Mouse (Mus musculus) left cerebral cortex, adult 8-10 months (tissue): ENCODE measurements around the gene Pidd1. TPM values are rescaled to one million over a fixed set of nuclear protein-coding genes. Genes with fewer than 3 reads are reported as not detected.
A peak's percentile ranks its signal among the peaks of the same experiment; 100 is the strongest.
"Not testable (repeated sequence)": the region's sequence is repeated elsewhere in the genome, so short reads cannot be mapped to it uniquely, and the experiment has no call there.

Experiments
- DNase-seq, 2 experiments: peaks; one replicate each; pipeline ENCODE4 v3.0.0; 2022; ENCODE audit warnings: low spot score in 2 of 2
- total RNA-seq, 4 experiments: library from RNA; stranded (reverse); gene quantifications; 2 replicates each; pipeline ENCODE4 v1.2.4; 2022

Gene Pidd1
- total RNA-seq, 4 experiments from 2014 or later = 0.88 to 2.5 (median 1.3) TPM

- no peak for DNase-seq
These were observed 14.8 kb upstream of the Pidd1 start for GRCm38 (mm10) chr7:141458661-141459060.

- DNase-seq = no peak
These were observed 14.3 kb upstream of the Pidd1 start for GRCm38 (mm10) chr7:141457986-141458660.

- DNase-seq = no peak
These were observed 13.4 kb upstream of the Pidd1 start for GRCm38 (mm10) chr7:141457236-141457635.

- no peak for DNase-seq
These were observed 12.9 kb upstream of the Pidd1 start for GRCm38 (mm10) chr7:141456739-141457138.

GRCm38 (mm10) chr7:141455610-141456314, 11.9 kb upstream of the Pidd1 start:
- DNase-seq = no peak

GRCm38 (mm10) chr7:141454967-141455551, 11.2 kb upstream of the Pidd1 start, which contains the start of gene Pnpla2:
TSS of gene Pnpla2 (plus strand) at chr7:141455198.
- peak; percentile 82 to 87 for DNase-seq

- DNase-seq = no peak
These were observed 9.8 kb upstream of the Pidd1 start for GRCm38 (mm10) chr7:141453636-141454035.

- no peak for DNase-seq
These were observed 8.1 kb upstream of the Pidd1 start for GRCm38 (mm10) chr7:141451928-141452327.

- DNase-seq = peak; percentile 93 to 94
These were observed 3.5 kb upstream of the Pidd1 start, which contains the start of gene Rplp2 for GRCm38 (mm10) chr7:141447110-141447991. TSS of gene Rplp2 (plus strand) at chr7:141447370.

- not testable (repeated sequence) for DNase-seq
These were observed 2.5 kb upstream of the Pidd1 start for GRCm38 (mm10) chr7:141446374-141446773.

GRCm38 (mm10) chr7:141443081-141443821, 574 bp downstream of the Pidd1 start:
- DNase-seq = no peak

GRCm38 (mm10) chr7:141442199-141442598, 1.6 kb downstream of the Pidd1 start:
- DNase-seq = no peak

- DNase-seq = no peak
These were observed 2.4 kb downstream of the Pidd1 start for GRCm38 (mm10) chr7:141441460-141441859.

GRCm38 (mm10) chr7:141440613-141441012, 3.2 kb downstream of the Pidd1 start:
- no peak for DNase-seq

- DNase-seq = no peak
These were observed 4.0 kb downstream of the Pidd1 start for GRCm38 (mm10) chr7:141439811-141440210.

GRCm38 (mm10) chr7:141439140-141439679, 4.6 kb downstream of the Pidd1 start:
- DNase-seq = no peak

GRCm38 (mm10) chr7:141438201-141438968, 5.4 kb downstream of the Pidd1 start:
- DNase-seq = no peak

- peak; percentile 71 to 72 for DNase-seq
These were observed 6.4 kb downstream of the Pidd1 start, which contains the start of gene Slc25a22 for GRCm38 (mm10) chr7:141437178-141438120. TSS of gene Slc25a22 (minus strand) at chr7:141437892.
